Mouse (Mus musculus): ENCODE data around the gene Auts2. TPM values are rescaled to one million over a fixed set of nuclear protein-coding genes. Genes with fewer than 3 reads are reported as not detected.

Gene Auts2
- polyA plus RNA-seq, 1 experiment from 2014 or later = 1.8 TPM

DNA sequence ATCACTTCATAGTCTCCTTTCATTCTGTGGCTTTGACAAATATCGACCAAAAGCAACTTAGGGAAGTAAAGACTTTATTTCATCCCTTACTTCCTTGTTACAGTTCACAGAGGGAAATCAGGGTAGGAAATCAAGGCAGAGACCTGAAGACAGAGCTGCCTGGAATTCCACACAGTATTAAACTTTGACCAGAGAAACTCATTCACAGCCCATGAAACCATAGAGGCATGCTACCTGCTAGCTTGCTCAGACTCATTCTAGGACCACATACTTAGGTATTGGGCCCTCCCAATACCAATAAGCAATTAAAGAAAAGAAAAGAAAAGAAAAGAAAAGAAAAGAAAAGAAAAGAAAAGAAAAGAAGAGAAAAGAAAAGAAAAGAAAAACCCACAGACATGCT is 38.3 kb downstream of the Auts2 start:
- Histone ChIP-seq H3K27ac (ENCODE audit: low read length) (no peak overlapping the region), H3K9me3 (replicated peaks; ENCODE audit: control insufficient read depth, low read length) (no peaks in the 10 kb centered on the region), H3K9ac (ENCODE audit: low read depth, low read length) (no peak overlapping the region), H3K4me1 (ENCODE audit: control insufficient read depth, low read depth, low read length) (no peaks in the 10 kb centered on the region; the same call in 1 of the 2 replicates), H3K4me2 (ENCODE audit: low read depth, low read length) (no peak overlapping the region), H3K4me3 (ENCODE audit: low read depth, low read length) (no peak overlapping the region), H3K27me3 (ENCODE audit: control insufficient read depth, insufficient read depth, low read depth, low read length) (no peaks in the 10 kb centered on the region), H3K36me3 (ENCODE audit: control insufficient read depth, insufficient read depth) (no peaks in the 10 kb centered on the region)
- WGBS (ENCODE audit: insufficient replicate concordance) = 58% methylated on average over 1 of the region's 1 CpGs
- no peak for ATAC-seq (ENCODE audit: low read depth)

DNA sequence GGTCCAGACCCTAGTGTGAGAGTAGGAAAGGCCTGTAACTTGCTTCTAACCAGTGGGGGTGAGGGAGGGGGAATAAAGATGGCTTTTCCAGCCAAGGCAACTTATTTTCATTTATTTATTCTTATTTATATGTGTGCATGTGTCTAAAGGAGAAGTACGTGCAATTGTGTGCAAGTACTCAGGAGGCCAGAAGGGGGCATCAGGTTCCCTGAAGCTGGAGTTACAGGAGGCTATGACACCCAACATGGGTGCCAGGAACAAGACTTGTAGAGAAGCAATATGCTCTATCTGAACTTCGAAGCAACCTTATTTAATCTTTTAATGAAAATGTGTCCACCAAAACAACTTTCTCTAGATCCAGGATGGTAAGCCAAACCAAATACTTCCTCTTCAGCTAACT is 39.7 kb downstream of the Auts2 start:
- H3K36me3 ChIP-seq (ENCODE audit: control insufficient read depth, insufficient read depth) = no peaks in the 10 kb centered on the region
- 68% methylated on average over 2 of the region's 2 CpGs for WGBS (ENCODE audit: insufficient replicate concordance)
- no peaks in the 10 kb centered on the region for H3K9me3 ChIP-seq (replicated peaks; ENCODE audit: control insufficient read depth, low read length)
- no peak overlapping the region for H3K9ac ChIP-seq (ENCODE audit: low read depth, low read length)
- ATAC-seq (ENCODE audit: low read depth) = no peak
- no peaks in the 10 kb centered on the region for H3K4me1 ChIP-seq (ENCODE audit: control insufficient read depth, low read depth, low read length)
- H3K27me3 ChIP-seq (ENCODE audit: control insufficient read depth, insufficient read depth, low read depth, low read length) = no peaks in the 10 kb centered on the region
- H3K4me3 ChIP-seq (ENCODE audit: low read depth, low read length) = no peak overlapping the region
- H3K27ac ChIP-seq (ENCODE audit: low read length) = no peak overlapping the region
- H3K4me2 ChIP-seq (ENCODE audit: low read depth, low read length) = no peak overlapping the region

DNA sequence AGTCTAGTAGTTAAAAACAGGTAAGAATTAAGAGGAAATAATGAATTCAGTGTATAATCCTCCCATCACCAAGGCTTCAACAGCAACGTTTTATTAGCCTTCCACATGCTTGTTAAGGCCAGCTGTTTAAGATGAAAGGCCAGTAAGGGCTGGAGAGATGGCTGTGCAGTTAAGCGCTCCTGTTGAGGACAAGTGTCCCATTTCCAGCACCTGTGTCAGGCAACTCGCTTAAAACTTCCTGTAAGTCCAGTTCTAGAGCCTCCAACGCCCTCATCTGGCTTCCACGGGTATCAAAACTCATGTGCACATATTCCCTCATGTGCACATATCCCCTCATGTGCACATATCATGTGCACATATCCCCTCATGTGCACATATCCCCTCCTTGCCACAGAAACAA is 41.1 kb downstream of the Auts2 start:
- Histone ChIP-seq H3K36me3 (ENCODE audit: control insufficient read depth, insufficient read depth) (no peaks in the 10 kb centered on the region), H3K27ac (ENCODE audit: low read length) (no peak overlapping the region), H3K4me2 (ENCODE audit: low read depth, low read length) (no peak overlapping the region), H3K9me3 (replicated peaks; ENCODE audit: control insufficient read depth, low read length) (no peaks in the 10 kb centered on the region), H3K27me3 (ENCODE audit: control insufficient read depth, insufficient read depth, low read depth, low read length) (no peaks in the 10 kb centered on the region), H3K9ac (ENCODE audit: low read depth, low read length) (no peak overlapping the region), H3K4me1 (ENCODE audit: control insufficient read depth, low read depth, low read length) (no peaks in the 10 kb centered on the region), H3K4me3 (ENCODE audit: low read depth, low read length) (no peak overlapping the region)
- 31% methylated on average over 5 of the region's 5 CpGs for WGBS (ENCODE audit: insufficient replicate concordance)
- ATAC-seq (ENCODE audit: low read depth) = no peak

DNA sequence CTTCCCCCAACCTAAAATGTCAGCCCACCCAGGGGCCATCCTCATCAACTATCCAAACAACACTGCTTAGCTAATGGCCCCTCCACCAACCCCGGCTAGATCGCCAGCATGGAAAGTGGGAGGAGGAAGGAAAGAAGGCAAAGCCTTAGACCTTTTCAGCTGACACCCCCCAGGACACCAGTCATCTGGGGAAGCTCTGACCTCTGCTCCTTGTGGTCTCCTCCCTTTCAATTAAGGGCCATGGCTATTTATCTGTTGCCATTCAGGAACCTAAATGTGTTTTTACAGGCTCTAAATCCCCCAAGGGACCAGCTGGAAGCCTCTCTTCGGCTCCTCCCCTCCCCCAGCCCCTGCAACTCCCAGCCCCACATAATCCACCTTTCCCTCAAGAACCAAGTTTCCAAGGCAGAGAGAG is 42.3 kb downstream of the Auts2 start:
- Histone ChIP-seq H3K4me2 (ENCODE audit: low read depth, low read length) (no peak overlapping the region), H3K27me3 (ENCODE audit: control insufficient read depth, insufficient read depth, low read depth, low read length) (no peaks in the 10 kb centered on the region), H3K4me3 (ENCODE audit: low read depth, low read length) (no peak overlapping the region), H3K36me3 (ENCODE audit: control insufficient read depth, insufficient read depth) (no peaks in the 10 kb centered on the region), H3K27ac (ENCODE audit: low read length) (no peak overlapping the region), H3K4me1 (ENCODE audit: control insufficient read depth, low read depth, low read length) (no peaks in the 10 kb centered on the region), H3K9ac (ENCODE audit: low read depth, low read length) (no peak overlapping the region), H3K9me3 (replicated peaks; ENCODE audit: control insufficient read depth, low read length) (no peaks in the 10 kb centered on the region)
- ATAC-seq (ENCODE audit: low read depth) = no peak
- 9% methylated on average over 3 of the region's 3 CpGs for WGBS (ENCODE audit: insufficient replicate concordance)

DNA sequence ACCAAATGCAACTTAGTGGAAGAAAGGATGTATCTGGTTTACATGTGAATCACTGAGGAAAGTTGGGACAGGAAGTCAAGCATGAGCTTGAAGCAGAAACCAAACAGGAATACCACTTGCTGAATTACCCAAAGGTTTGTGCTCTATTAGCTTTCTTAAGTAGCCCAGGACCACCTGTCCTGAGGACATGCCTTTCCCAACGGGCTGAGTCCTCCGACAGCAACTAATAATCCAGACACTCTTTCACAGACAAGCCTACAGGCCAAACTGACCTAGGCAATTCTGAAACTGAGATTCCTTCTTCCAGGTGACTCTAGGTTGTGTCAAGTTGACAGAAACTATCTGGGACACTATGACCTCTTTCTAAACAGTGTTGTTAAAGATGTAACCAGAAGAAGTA is 44.2 kb downstream of the Auts2 start:
- Histone ChIP-seq H3K4me3 (ENCODE audit: low read depth, low read length) (no peak overlapping the region), H3K27me3 (ENCODE audit: control insufficient read depth, insufficient read depth, low read depth, low read length) (no peaks in the 10 kb centered on the region), H3K4me2 (ENCODE audit: low read depth, low read length) (no peak overlapping the region), H3K9me3 (replicated peaks; ENCODE audit: control insufficient read depth, low read length) (no peaks in the 10 kb centered on the region), H3K36me3 (ENCODE audit: control insufficient read depth, insufficient read depth) (no peaks in the 10 kb centered on the region), H3K4me1 (ENCODE audit: control insufficient read depth, low read depth, low read length) (no peaks in the 10 kb centered on the region), H3K9ac (ENCODE audit: low read depth, low read length) (no peak overlapping the region), H3K27ac (ENCODE audit: low read length) (no peak overlapping the region)
- WGBS (ENCODE audit: insufficient replicate concordance) = 57% methylated on average over 2 of the region's 2 CpGs
- ATAC-seq (ENCODE audit: low read depth) = no peak

DNA sequence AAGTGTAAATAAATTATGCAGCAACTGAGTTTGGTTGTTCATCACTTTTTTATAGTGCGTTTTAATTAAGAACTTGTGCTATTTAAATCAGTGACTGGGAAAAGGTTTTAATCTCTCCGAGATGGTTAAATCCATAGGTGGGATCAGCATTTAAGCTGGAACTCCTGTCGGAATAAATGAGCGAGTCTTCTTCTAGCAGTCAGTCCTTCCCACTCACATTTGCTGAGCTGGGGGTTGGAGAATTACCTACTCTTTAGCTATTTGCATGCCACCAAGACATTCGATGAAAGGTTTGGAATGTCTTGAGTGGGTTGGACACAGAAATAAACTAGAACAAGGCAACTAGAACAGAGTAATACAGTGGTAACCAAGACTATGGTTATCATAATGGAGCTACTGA is 45.1 kb downstream of the Auts2 start:
- Histone ChIP-seq H3K4me3 (ENCODE audit: low read depth, low read length) (no peak overlapping the region), H3K27ac (ENCODE audit: low read length) (no peak overlapping the region), H3K27me3 (ENCODE audit: control insufficient read depth, insufficient read depth, low read depth, low read length) (no peaks in the 10 kb centered on the region), H3K9ac (ENCODE audit: low read depth, low read length) (no peak overlapping the region), H3K4me1 (ENCODE audit: control insufficient read depth, low read depth, low read length) (no peaks in the 10 kb centered on the region), H3K9me3 (replicated peaks; ENCODE audit: control insufficient read depth, low read length) (no peaks in the 10 kb centered on the region), H3K4me2 (ENCODE audit: low read depth, low read length) (no peak overlapping the region), H3K36me3 (ENCODE audit: control insufficient read depth, insufficient read depth) (no peaks in the 10 kb centered on the region)
- no peak for ATAC-seq (ENCODE audit: low read depth)
- WGBS (ENCODE audit: insufficient replicate concordance) = 73% methylated on average over 5 of the region's 5 CpGs

DNA sequence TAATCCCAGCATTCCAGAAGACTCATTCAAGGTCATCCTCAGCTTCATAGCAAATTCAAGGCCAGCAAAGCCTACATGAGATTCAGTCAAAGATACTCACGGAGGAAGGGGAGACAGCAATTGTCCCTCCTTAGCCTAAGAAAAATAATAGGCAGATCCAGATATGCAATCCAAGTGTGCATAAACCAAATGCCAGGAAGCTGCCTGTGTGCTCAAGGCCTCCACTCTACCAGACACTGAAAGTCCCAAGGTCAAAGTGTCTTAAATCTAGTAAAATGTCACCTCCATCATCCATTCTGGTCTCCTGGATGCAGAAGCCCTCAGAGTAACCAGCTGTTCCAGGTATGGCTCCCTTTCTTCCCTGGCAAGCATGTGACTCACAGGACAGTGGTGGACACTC is 50.4 kb downstream of the Auts2 start:
- no peak overlapping the region for H3K9ac ChIP-seq (ENCODE audit: low read depth, low read length)

DNA sequence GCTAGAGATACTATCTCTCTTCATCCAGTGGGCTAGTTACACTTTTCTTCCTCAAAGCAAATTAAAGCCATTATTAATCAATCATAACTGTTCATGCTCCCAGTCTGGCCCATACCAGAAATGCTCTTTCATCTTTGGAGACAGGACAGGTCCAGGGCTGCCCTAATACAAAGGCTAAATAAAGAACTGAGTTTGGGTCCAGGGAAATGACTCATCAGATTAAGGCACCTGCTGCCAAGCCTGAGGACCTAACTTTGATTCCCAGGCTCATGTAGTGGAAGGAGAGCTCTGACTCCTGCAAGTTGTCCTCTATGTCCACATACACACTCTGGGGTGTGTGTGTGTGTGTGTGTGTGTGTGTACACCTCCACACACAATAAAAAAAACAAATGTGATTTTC is 51.1 kb downstream of the Auts2 start:
- H3K4me3 ChIP-seq (ENCODE audit: low read depth, low read length) = no peak overlapping the region
- no peaks in the 10 kb centered on the region for H3K27me3 ChIP-seq (ENCODE audit: control insufficient read depth, insufficient read depth, low read depth, low read length)
- no peaks in the 10 kb centered on the region for H3K36me3 ChIP-seq (ENCODE audit: control insufficient read depth, insufficient read depth)
- H3K9ac ChIP-seq (ENCODE audit: low read depth, low read length) = no peak overlapping the region
- no peak for ATAC-seq (ENCODE audit: low read depth)
- H3K4me1 ChIP-seq (ENCODE audit: control insufficient read depth, low read depth, low read length) = no peaks in the 10 kb centered on the region
- H3K4me2 ChIP-seq (ENCODE audit: low read depth, low read length) = no peak overlapping the region
- H3K27ac ChIP-seq (ENCODE audit: low read length) = no peak overlapping the region
- H3K9me3 ChIP-seq (replicated peaks; ENCODE audit: control insufficient read depth, low read length) = no peaks in the 10 kb centered on the region

More for the DNA sequence above, 50.4 kb downstream of the Auts2 start:
- WGBS (ENCODE audit: insufficient replicate concordance) = 65% methylated on average over 1 of the region's 1 CpGs
- no peak overlapping the region for H3K27ac ChIP-seq (ENCODE audit: low read length)
- H3K27me3 ChIP-seq (ENCODE audit: control insufficient read depth, insufficient read depth, low read depth, low read length) = no peaks in the 10 kb centered on the region
- no peaks in the 10 kb centered on the region for H3K9me3 ChIP-seq (replicated peaks; ENCODE audit: control insufficient read depth, low read length)
- no peak for ATAC-seq (ENCODE audit: low read depth)
- no peak overlapping the region for H3K4me2 ChIP-seq (ENCODE audit: low read depth, low read length)
- no peak overlapping the region for H3K4me3 ChIP-seq (ENCODE audit: low read depth, low read length)
- H3K36me3 ChIP-seq (ENCODE audit: control insufficient read depth, insufficient read depth) = no peaks in the 10 kb centered on the region
- no peaks in the 10 kb centered on the region for H3K4me1 ChIP-seq (ENCODE audit: control insufficient read depth, low read depth, low read length)

DNA sequence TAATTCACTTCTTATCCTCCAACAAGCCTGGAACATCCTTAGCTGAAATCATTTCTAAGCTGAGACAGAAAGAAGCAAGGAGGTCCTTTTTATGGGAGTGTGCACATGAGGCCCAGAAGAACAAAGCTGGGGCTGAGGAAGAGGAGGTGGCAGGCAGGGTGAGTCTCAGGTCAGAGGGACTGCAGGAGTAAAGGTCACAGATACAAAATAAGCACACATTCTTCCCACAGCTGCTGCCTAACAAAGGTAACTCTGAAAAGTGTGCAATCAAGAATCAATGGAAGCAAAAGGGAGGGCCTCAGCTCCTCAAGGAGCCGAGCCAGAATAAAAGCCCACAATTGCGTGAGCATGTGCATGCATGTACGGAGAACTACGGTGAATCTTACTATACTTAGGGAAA is 51.6 kb downstream of the Auts2 start:
- Histone ChIP-seq H3K4me2 (ENCODE audit: low read depth, low read length) (no peak overlapping the region), H3K4me3 (ENCODE audit: low read depth, low read length) (no peak overlapping the region), H3K9me3 (replicated peaks; ENCODE audit: control insufficient read depth, low read length) (no peaks in the 10 kb centered on the region), H3K4me1 (ENCODE audit: control insufficient read depth, low read depth, low read length) (no peaks in the 10 kb centered on the region), H3K27me3 (ENCODE audit: control insufficient read depth, insufficient read depth, low read depth, low read length) (no peaks in the 10 kb centered on the region), H3K9ac (ENCODE audit: low read depth, low read length) (no peak overlapping the region), H3K27ac (ENCODE audit: low read length) (no peak overlapping the region), H3K36me3 (ENCODE audit: control insufficient read depth, insufficient read depth) (no peaks in the 10 kb centered on the region)
- 76% methylated on average over 4 of the region's 4 CpGs for WGBS (ENCODE audit: insufficient replicate concordance)
- no peak for ATAC-seq (ENCODE audit: low read depth)

DNA sequence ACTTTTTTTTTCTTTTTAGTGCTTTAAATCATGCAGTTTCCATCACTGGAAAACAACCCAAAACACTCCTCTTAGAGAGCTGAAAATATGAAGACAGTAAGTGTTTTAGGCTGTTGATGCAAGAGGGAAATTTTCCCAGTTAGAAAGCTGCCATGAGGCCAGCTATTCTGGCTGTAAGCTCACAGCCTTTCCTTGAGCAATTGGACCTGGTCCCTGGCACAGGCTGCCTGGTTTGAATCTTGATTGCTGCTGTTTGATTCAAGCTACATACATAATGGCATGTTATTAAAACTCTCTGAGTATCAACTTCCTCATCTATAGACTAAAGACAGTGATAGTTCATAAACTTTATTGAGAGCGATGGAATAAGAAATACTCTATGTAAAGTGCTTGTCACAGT is 52.8 kb downstream of the Auts2 start:
- H3K36me3 ChIP-seq (ENCODE audit: control insufficient read depth, insufficient read depth) = no peaks in the 10 kb centered on the region
- ATAC-seq (ENCODE audit: low read depth) = no peak
- no peaks in the 10 kb centered on the region for H3K9me3 ChIP-seq (replicated peaks; ENCODE audit: control insufficient read depth, low read length)

More for the DNA sequence above, 52.8 kb downstream of the Auts2 start:
- Histone ChIP-seq H3K4me1 (ENCODE audit: control insufficient read depth, low read depth, low read length) (no peaks in the 10 kb centered on the region), H3K4me3 (ENCODE audit: low read depth, low read length) (no peak overlapping the region), H3K9ac (ENCODE audit: low read depth, low read length) (no peak overlapping the region), H3K27ac (ENCODE audit: low read length) (no peak overlapping the region), H3K27me3 (ENCODE audit: control insufficient read depth, insufficient read depth, low read depth, low read length) (no peaks in the 10 kb centered on the region), H3K4me2 (ENCODE audit: low read depth, low read length) (no peak overlapping the region)
- 80% methylated on average over 1 of the region's 1 CpGs for WGBS (ENCODE audit: insufficient replicate concordance)
